Mouse (Mus musculus): ENCODE data around the gene Chek1.
A peak's percentile ranks its signal among the peaks of the same experiment; 100 is the strongest.

GRCm38 (mm10) chr9:36716624-36717023, 10.2 kb downstream of the Chek1 start:
- peak; percentile 14; the same call in 1 of the 2 replicates for TF ChIP-seq CTCF (conservative IDR thresholded peaks at IDR 0.05; ENCODE audit: low read length)
- TF ChIP-seq POU5F1 (IDR thresholded peaks at IDR 0.05; ENCODE audit: borderline replicate concordance, low read length), result no peak
- no peak for TF ChIP-seq NANOG (IDR thresholded peaks at IDR 0.05; ENCODE audit: borderline replicate concordance, low read length)

Measured in E14TG2a.4 (cell line).